Mouse (Mus musculus) heart, adult 11 months (tissue): ENCODE data around the gene Sirt2.

Experiments
- DNase-seq: peaks from one replicate; pipeline ENCODE4 v3.0.0; 2022

The Sirt2 gene

GRCm38 (mm10) chr7:28767462-28767965, 979 bp downstream of the Sirt2 start, which contains the start of gene Nfkbib:
Nfkbib (minus strand) TSS chr7:28767512.
- DNase-seq: peak; percentile 89

GRCm38 (mm10) chr7:28769414-28769958, 3.0 kb downstream of the Sirt2 start:
- DNase-seq: no peak

GRCm38 (mm10) chr7:28770309-28770708, 3.8 kb downstream of the Sirt2 start:
- DNase-seq: no peak

GRCm38 (mm10) chr7:28771867-28772266, 5.3 kb downstream of the Sirt2 start:
- DNase-seq: no peak

- no peak for DNase-seq
These were observed 6.6 kb downstream of the Sirt2 start for GRCm38 (mm10) chr7:28773163-28773562.

- no peak for DNase-seq
These were observed 7.6 kb downstream of the Sirt2 start for GRCm38 (mm10) chr7:28774164-28774563.

GRCm38 (mm10) chr7:28775129-28775528, 8.6 kb downstream of the Sirt2 start:
- no peak for DNase-seq

GRCm38 (mm10) chr7:28778825-28779224, 12.3 kb downstream of the Sirt2 start:
- DNase-seq: no peak

- DNase-seq: peak; percentile 98
These were observed 13.6 kb downstream of the Sirt2 start for GRCm38 (mm10) chr7:28780067-28780658.

- DNase-seq: peak; percentile 95
These were observed 14.3 kb downstream of the Sirt2 start for GRCm38 (mm10) chr7:28780857-28781256.

- no peak for DNase-seq
These were observed 14.7 kb downstream of the Sirt2 start for GRCm38 (mm10) chr7:28781261-28781663.

- no peak for DNase-seq
These were observed 18.6 kb downstream of the Sirt2 start for GRCm38 (mm10) chr7:28785161-28785560.

- DNase-seq: no peak
These were observed 21.3 kb downstream of the Sirt2 start for GRCm38 (mm10) chr7:28787884-28788283.

GRCm38 (mm10) chr7:28788307-28789195, 22.0 kb downstream of the Sirt2 start, which contains the start of gene Rinl:
Rinl (plus strand) TSS chr7:28788969.
- peak; percentile 96 for DNase-seq

GRCm38 (mm10) chr7:28789235-28789634, 22.7 kb downstream of the Sirt2 start:
- DNase-seq: no peak

- no peak for DNase-seq
These were observed 23.7 kb downstream of the Sirt2 start for GRCm38 (mm10) chr7:28790066-28790806.

- no peak for DNase-seq
These were observed 25.2 kb downstream of the Sirt2 start for GRCm38 (mm10) chr7:28791706-28792105.

GRCm38 (mm10) chr7:28792391-28793185, 26.1 kb downstream of the Sirt2 start:
- no peak for DNase-seq

- no peak for DNase-seq
These were observed 27.3 kb downstream of the Sirt2 start for GRCm38 (mm10) chr7:28793834-28794233.

GRCm38 (mm10) chr7:28794496-28794895, 28.0 kb downstream of the Sirt2 start:
- no peak for DNase-seq

- DNase-seq: peak; percentile 96
These were observed 29.3 kb downstream of the Sirt2 start for GRCm38 (mm10) chr7:28795832-28796231.

- peak; percentile 99 for DNase-seq
These were observed 30.0 kb downstream of the Sirt2 start for GRCm38 (mm10) chr7:28796562-28796975.
